Mouse (Mus musculus) G1E-ER4 (cell line): ENCODE results near the gene Emid1. TPM values are rescaled to one million over a fixed set of nuclear protein-coding genes. Genes with fewer than 3 reads are reported as not detected.

Experiments
- GATA1 ChIP-seq: IDR thresholded peaks from one replicate; pipeline ENCODE4 v1.8.0; 2012; ENCODE audit warnings: low read length, inconsistent platforms
- polyA plus RNA-seq: library from polyadenylated mRNA; stranded (reverse); fragments of >175 nt; gene quantifications from 2 replicates; pipeline ENCODE4 v1.2.3, GENCODE M21; 2012

Emid1 gene
- polyA plus RNA-seq, 1 experiment: not detected

GRCm38 (mm10) chr11:5098736-5099542 lies 53.1 kb downstream of the Emid1 start, which contains the start of the genes Rhbdd3 and Ewsr1:
Gene Rhbdd3, plus strand, starts transcription at chr11:5098926.
Gene Ewsr1, minus strand, starts transcription at chr11:5099266.
- no peak for TF ChIP-seq GATA1

- TF ChIP-seq GATA1: no peak
Measured at GRCm38 (mm10) chr11:5098035-5098735, 53.9 kb downstream of the Emid1 start.

- TF ChIP-seq GATA1: no peak
Measured at GRCm38 (mm10) chr11:5096480-5097020, 55.5 kb downstream of the Emid1 start.

- TF ChIP-seq GATA1: no peak
Measured at GRCm38 (mm10) chr11:5095877-5096276, 56.2 kb downstream of the Emid1 start.

- TF ChIP-seq GATA1: no peak
Measured at GRCm38 (mm10) chr11:5091706-5092105, 60.4 kb downstream of the Emid1 start.

- TF ChIP-seq GATA1: no peak
Measured at GRCm38 (mm10) chr11:5089147-5089546, 62.9 kb downstream of the Emid1 start.

GRCm38 (mm10) chr11:5075760-5076159 lies 76.3 kb downstream of the Emid1 start:
- no peak for TF ChIP-seq GATA1

GRCm38 (mm10) chr11:5074882-5075281 lies 77.2 kb downstream of the Emid1 start:
- no peak for TF ChIP-seq GATA1

GRCm38 (mm10) chr11:5068126-5068971 lies 83.7 kb downstream of the Emid1 start:
- peak; percentile 76 for TF ChIP-seq GATA1

- TF ChIP-seq GATA1: peak; percentile 81
Measured at GRCm38 (mm10) chr11:5067063-5067462, 85.0 kb downstream of the Emid1 start.

GRCm38 (mm10) chr11:5065056-5065821 lies 86.8 kb downstream of the Emid1 start, which contains the start of gene Gas2l1:
Gene Gas2l1, minus strand, starts transcription at chr11:5065327.
- TF ChIP-seq GATA1: no peak

GRCm38 (mm10) chr11:5064282-5065055 lies 87.6 kb downstream of the Emid1 start:
- TF ChIP-seq GATA1: no peak

- no peak for TF ChIP-seq GATA1
Measured at GRCm38 (mm10) chr11:5063561-5064281, 88.3 kb downstream of the Emid1 start.
